Mouse (Mus musculus) heart, adult 9 months (tissue): ENCODE data around the gene Olfr31.

Experiments
- DNase-seq, 2 experiments: peaks; one replicate each; pipeline ENCODE4 v3.0.0; 2022; ENCODE audit warnings: low spot score in 2 of 2

Olfr31 gene

DNA sequence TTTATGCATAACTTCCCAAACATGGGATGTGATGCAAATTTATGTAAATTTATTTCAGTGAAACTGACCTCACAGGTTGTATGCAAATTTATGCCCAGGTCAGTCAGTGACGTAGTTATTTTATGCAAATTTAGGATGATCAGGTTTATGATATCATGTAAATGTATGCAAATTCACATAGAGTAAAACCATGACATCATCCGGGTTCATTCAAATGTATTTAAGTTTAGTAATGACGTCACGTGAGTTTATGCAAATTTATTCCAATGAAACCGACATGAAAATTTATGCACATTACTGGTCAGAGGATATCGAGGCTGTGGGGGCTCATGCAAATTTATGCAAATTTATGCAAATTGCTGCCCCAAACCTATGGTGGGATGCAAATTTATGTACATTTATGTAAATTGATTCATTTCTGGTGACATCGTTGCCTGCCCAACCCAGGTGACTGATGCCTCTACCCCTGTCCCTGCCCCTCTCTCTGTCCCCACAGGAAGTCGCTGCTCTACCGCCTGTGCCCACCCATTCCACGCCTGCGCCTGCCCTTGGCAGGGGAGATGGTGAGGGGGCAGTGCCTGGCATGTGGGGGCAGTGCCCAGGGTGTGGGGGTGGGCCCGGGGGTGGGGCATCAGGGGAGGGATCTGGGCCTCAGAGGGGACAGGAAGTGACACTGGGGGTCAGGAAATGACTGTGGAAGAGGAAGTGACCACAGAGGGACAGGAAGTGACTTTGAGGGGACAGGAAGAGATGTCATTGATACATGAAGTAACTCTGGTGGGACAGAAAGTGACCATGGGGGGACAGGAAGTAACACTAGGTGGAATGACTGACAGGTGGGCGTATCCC is 32.1 kb downstream of the Olfr31 start:
- DNase-seq, result no peak

DNA sequence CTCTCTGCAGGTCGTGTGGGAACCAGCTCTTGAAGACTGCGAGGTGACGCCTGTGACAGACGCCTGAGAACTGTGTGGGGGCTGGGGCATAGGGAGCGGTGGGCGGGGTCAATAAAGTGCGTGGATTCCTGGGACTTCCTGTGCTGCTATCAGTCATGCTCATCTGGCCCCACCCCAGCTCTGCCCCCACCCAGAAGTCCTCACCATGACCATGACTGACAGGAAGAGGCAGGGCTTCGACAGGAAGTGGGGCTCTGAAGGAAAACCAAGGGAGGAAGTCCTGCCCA is 32.7 kb downstream of the Olfr31 start:
- no peak for DNase-seq
